Mouse (Mus musculus) kidney, adult 2 months (tissue): Measurements from ENCODE around the gene Bcl2l12. TPM values are rescaled to one million over a fixed set of nuclear protein-coding genes. Genes with fewer than 3 reads are reported as not detected.
A peak's percentile ranks its signal among the peaks of the same experiment; 100 is the strongest.
"Not testable (repeated sequence)": the region's sequence is repeated elsewhere in the genome, so short reads cannot be mapped to it uniquely, and the experiment has no call there.

ENCODE experiments used
- DNase-seq: peaks from one replicate; pipeline ENCODE4 v3.0.0; 2021
- H3K27ac ChIP-seq: fragments of 200-500 bp; 2 replicates; pipeline ENCODE4 v1.5.1; 2012; ENCODE audit warnings: low read depth, low read length, control low read depth, inconsistent platforms; ENCODE audit not compliant: insufficient read depth
- H3K27me3 ChIP-seq: fragments of 200-500 bp; replicated peaks from 2 replicates; pipeline ENCODE4 v1.6.1; 2012; ENCODE audit warnings: mild to moderate bottlenecking, moderate library complexity, low read length, inconsistent platforms; ENCODE audit not compliant: control insufficient read depth, insufficient read depth
- H3K36me3 ChIP-seq: fragments of 200-500 bp; 2 replicates; pipeline ENCODE4 v1.6.1; 2012; ENCODE audit warnings: mild to moderate bottlenecking, moderate library complexity, low read length, inconsistent platforms; ENCODE audit not compliant: control insufficient read depth, insufficient read depth
- H3K4me1 ChIP-seq: fragments of 200-500 bp; 2 replicates; pipeline ENCODE4 v1.6.1; 2011; ENCODE audit warnings: low read length; ENCODE audit not compliant: control insufficient read depth, insufficient read depth
- H3K4me3 ChIP-seq: fragments of 200-500 bp; 2 replicates; pipeline ENCODE4 v1.5.1; 2011; ENCODE audit warnings: mild to moderate bottlenecking, low read depth, low read length, control low read depth; ENCODE audit not compliant: insufficient read depth
- CTCF ChIP-seq: fragments of 200-500 bp; conservative IDR thresholded peaks from 2 replicates; pipeline ENCODE4 v1.5.1; 2011; ENCODE audit warnings: low read depth, mild to moderate bottlenecking, control low read depth, low read length, moderate library complexity, mixed read lengths; ENCODE audit not compliant: insufficient read depth, insufficient read length
- POLR2A ChIP-seq: fragments of 200-500 bp; IDR thresholded peaks from one replicate; pipeline ENCODE4 v1.6.1; 2011; ENCODE audit warnings: low read depth, low read length, control low read depth
- WGBS: fragments of 180-500 bp; shearing (Covaris S2); methylation state at CpG from one replicate; pipeline ENCODE4 v1.1.7; 2018; 5-methylcytosine and 5-hydroxymethylcytosine counted together
- polyA plus RNA-seq: library from polyadenylated mRNA; depleted of rRNA; stranded (reverse); fragments of >200 nt; gene quantifications from 2 replicates; pipeline ENCODE4 v1.2.3, GENCODE M21; 2012

Gene Bcl2l12
- polyA plus RNA-seq, 1 experiment = 20.0 TPM

- no peaks in the 10 kb centered on the region for H3K27me3 ChIP-seq
- peaks cover 1% of the 10 kb centered on the region for H3K36me3 ChIP-seq
- DNase-seq = no peak
- H3K4me1 ChIP-seq = no peaks in the 10 kb centered on the region
- no peak overlapping the region for H3K27ac ChIP-seq
- 59% methylated on average over 2 of the region's 2 CpGs for WGBS
- H3K4me3 ChIP-seq = no peak overlapping the region
- TF ChIP-seq POLR2A = no peak
- TF ChIP-seq CTCF = no peak
Measured at GRCm38 (mm10) chr7:45026256-45026655, 27.7 kb upstream of the Bcl2l12 start.

- Histone ChIP-seq H3K36me3 (peaks cover 1% of the 10 kb centered on the region), H3K27ac (no peak overlapping the region), H3K4me1 (no peaks in the 10 kb centered on the region), H3K4me3 (no peak overlapping the region), H3K27me3 (no peaks in the 10 kb centered on the region)
- 66% methylated on average over 8 of the region's 8 CpGs for WGBS
- no peak for TF ChIP-seq POLR2A
- TF ChIP-seq CTCF = no peak
- DNase-seq = no peak
Measured at GRCm38 (mm10) chr7:45025601-45026220, 27.2 kb upstream of the Bcl2l12 start.

GRCm38 (mm10) chr7:45024281-45025248, 26.1 kb upstream of the Bcl2l12 start:
- no peak for DNase-seq
- 74% methylated on average over 15 of the region's 15 CpGs for WGBS

GRCm38 (mm10) chr7:45023711-45024110, 25.2 kb upstream of the Bcl2l12 start:
- 54% methylated on average over 5 of the region's 5 CpGs for WGBS
- not testable (repeated sequence) for H3K36me3 ChIP-seq, H3K27me3 ChIP-seq, H3K27ac ChIP-seq, H3K4me1 ChIP-seq, DNase-seq, H3K4me3 ChIP-seq
- peak; percentile 25; the same call in 1 of the 2 replicates for TF ChIP-seq CTCF

More at GRCm38 (mm10) chr7:45024281-45025248, 26.1 kb upstream of the Bcl2l12 start:
- no peak for TF ChIP-seq CTCF
- no peak for TF ChIP-seq POLR2A
- Histone ChIP-seq H3K27ac (no peak overlapping the region), H3K36me3 (no peaks in the 10 kb centered on the region), H3K4me3 (no peak overlapping the region), H3K27me3 (no peaks in the 10 kb centered on the region), H3K4me1 (no peaks in the 10 kb centered on the region)

- H3K27me3 ChIP-seq = no peaks in the 10 kb centered on the region
- no peaks in the 10 kb centered on the region for H3K36me3 ChIP-seq
- no peak for TF ChIP-seq CTCF
- TF ChIP-seq POLR2A = no peak
- 80% methylated on average over 9 of the region's 9 CpGs for WGBS
- DNase-seq = no peak
- H3K4me3 ChIP-seq = no peak overlapping the region
- H3K4me1 ChIP-seq = peaks cover 3% of the 10 kb centered on the region; the same call in 1 of the 2 replicates
- H3K27ac ChIP-seq = no peak overlapping the region
Measured at GRCm38 (mm10) chr7:45020225-45020624, 21.7 kb upstream of the Bcl2l12 start.

GRCm38 (mm10) chr7:45019031-45019571, 20.6 kb upstream of the Bcl2l12 start:
- Histone ChIP-seq H3K36me3 (no peaks in the 10 kb centered on the region), H3K27ac (peak overlapping the region; percentile 81), H3K4me1 (peaks cover 3% of the 10 kb centered on the region; the same call in 1 of the 2 replicates), H3K27me3 (no peaks in the 10 kb centered on the region), H3K4me3 (peak overlapping the region; percentile 50)
- TF ChIP-seq CTCF = no peak
- 32% methylated on average over 8 of the region's 8 CpGs for WGBS
- DNase-seq = peak; percentile 87

GRCm38 (mm10) chr7:45017242-45018061, 18.9 kb upstream of the Bcl2l12 start, which contains the start of gene Rras:
Rras (plus strand) TSS chr7:45017961.
- TF ChIP-seq POLR2A = peak; percentile 47
- TF ChIP-seq CTCF = no peak
- no peaks in the 10 kb centered on the region for H3K27me3 ChIP-seq
- peak within 1 kb of the TSS; percentile 96 for H3K27ac ChIP-seq
- under 1% methylated on average over 36 of the region's 36 CpGs for WGBS
- H3K36me3 ChIP-seq = no peaks in the 10 kb centered on the region
- H3K4me1 ChIP-seq = peaks cover 3% of the 10 kb centered on the region; the same call in 1 of the 2 replicates
- DNase-seq = peak; percentile 99
- peak within 1 kb of the TSS; percentile 51 for H3K4me3 ChIP-seq
